Mouse (Mus musculus) liver, embryonic 14.5 days (tissue): ENCODE results near the gene Gm11639. TPM values are rescaled to one million over a fixed set of nuclear protein-coding genes. Genes with fewer than 3 reads are reported as not detected.
A peak's percentile ranks its signal among the peaks of the same experiment; 100 is the strongest.

Experiments used
- ATAC-seq: fragments of 200-750 bp; cut with Nextera tagmentation; 2 replicates; pipeline ENCODE4 v1.8.0; 2017; ENCODE audit warnings: moderate number of reproducible peaks, mild to moderate bottlenecking, moderate library complexity; ENCODE audit not compliant: insufficient read depth
- DNase-seq, 3 experiments: peaks; one replicate each; pipeline ENCODE4 v3.0.0-alpha.2; 2012 to 2013; ENCODE audit warnings: low read depth in 3 of 3, low spot score in 3 of 3
- H3K27ac ChIP-seq: fragments of 300-500 bp; sonication (generic); 2 replicates; pipeline ENCODE4 v1.5.1; 2014; ENCODE audit warnings: moderate library complexity, mild to moderate bottlenecking, control low read depth, inconsistent platforms
- H3K27me3 ChIP-seq: fragments of 300-500 bp; sonication (generic); 2 replicates; pipeline ENCODE4 v1.6.1; 2014; ENCODE audit warnings: mild to moderate bottlenecking, low read length, moderate library complexity; ENCODE audit not compliant: control insufficient read depth, insufficient read depth
- H3K36me3 ChIP-seq: fragments of 300-500 bp; sonication (generic); replicated peaks from 2 replicates; pipeline ENCODE4 v1.6.1; 2014; ENCODE audit warnings: low read depth; ENCODE audit not compliant: control insufficient read depth, insufficient read depth
- H3K4me1 ChIP-seq, 2 experiments: fragments of 200-500 bp in 1 of 2; fragments of 300-500 bp in 1 of 2; sonication (generic) in 1 of 2; replicated peaks; 2 replicates each; pipeline ENCODE4 v1.6.1; 2012 to 2014; ENCODE audit warnings: antibody characterized with exemption in 1 of 2, inconsistent platforms in 1 of 2, low read length in 1 of 2; ENCODE audit not compliant: control insufficient read depth in 2 of 2, insufficient read depth in 2 of 2
- H3K4me2 ChIP-seq: fragments of 300-500 bp; sonication (generic); 2 replicates; pipeline ENCODE4 v1.6.1; 2014; ENCODE audit warnings: low read depth, mild to moderate bottlenecking, control low read depth, moderate library complexity
- H3K4me3 ChIP-seq, 2 experiments: fragments of 200-500 bp in 1 of 2; fragments of 300-500 bp in 1 of 2; sonication (generic) in 1 of 2; 2 replicates each; pipeline ENCODE4 v1.5.1; 2012 to 2014; ENCODE audit warnings: low read depth in 2 of 2, low read length in 2 of 2, mild to moderate bottlenecking in 2 of 2, control low read depth in 1 of 2, inconsistent platforms in 1 of 2, moderate library complexity in 1 of 2; ENCODE audit not compliant: insufficient read depth in 1 of 2
- H3K9ac ChIP-seq: fragments of 300-500 bp; sonication (generic); replicated peaks from 2 replicates; pipeline ENCODE4 v1.6.1; 2014; ENCODE audit warnings: mild to moderate bottlenecking, control low read depth, moderate library complexity
- H3K9me3 ChIP-seq: fragments of 300-500 bp; sonication (generic); 2 replicates; pipeline ENCODE4 v1.6.1; 2016; ENCODE audit warnings: low read length, mixed read lengths; ENCODE audit not compliant: control insufficient read depth
- CTCF ChIP-seq: IDR thresholded peaks from 2 replicates; pipeline ENCODE4 v1.5.1; 2016; ENCODE audit warnings: antibody characterized with exemption, low read depth, control low read depth
- EP300 ChIP-seq: IDR thresholded peaks from 2 replicates; pipeline ENCODE4 v1.6.1; 2016; ENCODE audit warnings: antibody characterized with exemption, low read depth
- WGBS: fragments of 180-500 bp; shearing (Covaris S2); extraction: QIAGEN DNeasy Blood & Tissue Kit; methylation state at CpG from one replicate; pipeline ENCODE4 v1.1.7; 2014; ENCODE audit not compliant: insufficient replicate concordance; 5-methylcytosine and 5-hydroxymethylcytosine counted together
- polyA plus RNA-seq, 2 experiments: library from polyadenylated mRNA; depleted of rRNA in 1 of 2; stranded (reverse) in 1 of 2; unstranded in 1 of 2; fragments of >200 nt; fragmentation: Nextera tagmentation in 1 of 2; extraction: Ambion mirVana in 1 of 2; gene quantifications; 2 replicates each; pipeline versions ENCODE4 v1.2.1 to v1.2.3; 2012 to 2014

The Gm11639 gene
- polyA plus RNA-seq, 2 experiments: 0.02 to 0.06 TPM

- Histone ChIP-seq H3K9ac (no peak overlapping the region), H3K27me3 (no peaks in the 10 kb centered on the region), H3K4me3 (no peak overlapping the region), H3K27ac (peak overlapping the region; percentile 65), H3K36me3 (no peaks in the 10 kb centered on the region), H3K4me1 (peaks cover 48 to 59% of the 10 kb centered on the region in 2 experiments), H3K4me2 (no peak overlapping the region), H3K9me3 (no peaks in the 10 kb centered on the region)
- ATAC-seq (no peak), DNase-seq (no peak)
- 31% methylated on average over 3 of the region's 3 CpGs for WGBS
- no peak for TF ChIP-seq EP300
- no peak for TF ChIP-seq CTCF
These were observed 463.8 kb downstream of the Gm11639 start for GRCm38 (mm10) chr11:105149353-105149752.

DNA sequence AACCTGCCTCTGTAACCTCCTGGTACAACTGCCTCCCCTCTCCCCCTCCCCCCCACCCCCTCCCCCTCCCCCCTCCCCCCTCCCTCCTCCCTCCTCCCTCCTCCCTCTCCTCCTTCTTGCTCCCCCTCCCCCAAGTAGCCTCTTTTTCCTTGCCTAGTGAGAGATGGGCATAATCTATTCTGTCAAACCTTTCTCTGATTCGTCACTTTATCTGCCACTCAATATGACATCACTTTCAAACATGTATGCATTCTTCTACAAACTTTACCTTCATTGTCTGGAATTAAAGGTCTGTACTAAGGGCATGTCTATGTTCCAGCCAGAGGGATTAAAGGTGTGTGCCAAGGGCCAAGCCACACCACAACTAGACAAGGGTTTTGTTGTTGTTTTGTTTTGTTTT, 464.3 kb downstream of the Gm11639 start:
- Histone ChIP-seq H3K9me3 (no peaks in the 10 kb centered on the region), H3K9ac (no peak overlapping the region), H3K27ac (peak overlapping the region; percentile 65; the same call in 1 of the 2 replicates), H3K27me3 (no peaks in the 10 kb centered on the region), H3K4me3 (no peak overlapping the region), H3K4me2 (no peak overlapping the region), H3K36me3 (no peaks in the 10 kb centered on the region), H3K4me1 (peaks cover 46 to 57% of the 10 kb centered on the region in 2 experiments)
- DNase-seq (peak in 2 of 3 experiments; percentile 59 to 68), ATAC-seq (no peak)
- no peak for TF ChIP-seq CTCF
- TF ChIP-seq EP300: no peak
- 76% methylated on average over 1 of the region's 1 CpGs for WGBS

DNA sequence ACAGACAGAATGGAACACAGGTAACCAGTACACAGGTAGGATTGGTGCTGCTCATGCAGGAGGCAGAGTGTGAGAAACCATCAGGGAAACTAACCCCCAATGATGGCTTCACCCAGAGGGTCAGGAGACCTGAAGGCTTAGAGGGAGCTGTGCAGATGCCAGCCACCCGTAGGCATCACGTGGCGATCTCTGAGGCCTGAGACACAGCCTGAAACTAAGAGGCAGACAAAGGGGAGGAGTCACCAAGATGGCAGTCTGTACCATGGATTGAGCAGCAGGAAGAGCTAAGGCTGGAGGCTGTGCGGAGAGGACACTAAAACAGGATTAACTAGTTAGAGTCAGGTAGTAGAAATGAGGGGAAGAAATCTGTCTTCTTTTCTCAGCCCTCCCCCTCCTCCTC, 465.2 kb downstream of the Gm11639 start:
- no peak for TF ChIP-seq CTCF
- no peak for TF ChIP-seq EP300
- no peaks in the 10 kb centered on the region for H3K36me3 ChIP-seq
- H3K9ac ChIP-seq: peak overlapping the region; percentile 1; the same call in 1 of the 2 replicates
- H3K9me3 ChIP-seq: no peaks in the 10 kb centered on the region
- no peaks in the 10 kb centered on the region for H3K27me3 ChIP-seq
- DNase-seq (no peak), ATAC-seq (no peak)
- no peak overlapping the region for H3K4me3 ChIP-seq
- 48% methylated on average over 4 of the region's 4 CpGs for WGBS
- peak overlapping the region; percentile 91 for H3K27ac ChIP-seq
- H3K4me2 ChIP-seq: no peak overlapping the region
- peaks cover 38 to 49% of the 10 kb centered on the region in 2 experiments for H3K4me1 ChIP-seq

- Histone ChIP-seq H3K4me3 (no peak overlapping the region), H3K4me2 (peak overlapping the region; percentile 46), H3K9me3 (no peaks in the 10 kb centered on the region), H3K4me1 (peaks cover 38 to 56% of the 10 kb centered on the region in 2 experiments), H3K36me3 (no peaks in the 10 kb centered on the region), H3K27ac (peak overlapping the region; percentile 91), H3K27me3 (no peaks in the 10 kb centered on the region), H3K9ac (peak overlapping the region; percentile 51)
- ATAC-seq (no peak), DNase-seq (no peak)
- 20% methylated on average over 18 of the region's 19 CpGs for WGBS
- TF ChIP-seq CTCF: no peak
These were observed 465.9 kb downstream of the Gm11639 start for GRCm38 (mm10) chr11:105151226-105152016.

GRCm38 (mm10) chr11:105152017-105152300, 466.5 kb downstream of the Gm11639 start:
- peaks cover 38 to 61% of the 10 kb centered on the region in 2 experiments for H3K4me1 ChIP-seq
- no peaks in the 10 kb centered on the region for H3K27me3 ChIP-seq
- TF ChIP-seq CTCF (no peak), EP300 (no peak)
- H3K4me2 ChIP-seq: peak overlapping the region; percentile 46
- H3K27ac ChIP-seq: peak overlapping the region; percentile 91
- H3K9ac ChIP-seq: peak overlapping the region; percentile 51; the same call in 1 of the 2 replicates
- H3K36me3 ChIP-seq: no peaks in the 10 kb centered on the region
- H3K4me3 ChIP-seq: no peak overlapping the region
- no peaks in the 10 kb centered on the region for H3K9me3 ChIP-seq
- 17% methylated on average over 1 of the region's 4 CpGs for WGBS
- ATAC-seq: no peak
- DNase-seq: no peak
